Mouse (Mus musculus) lung, postnatal 0 days (tissue): ENCODE data around the gene Pcnx. TPM values are rescaled to one million over a fixed set of nuclear protein-coding genes. Genes with fewer than 3 reads are reported as not detected.

Experiments
- polyA plus RNA-seq: library from polyadenylated mRNA; unstranded; fragments of >200 nt; fragmentation: Nextera tagmentation; extraction: Ambion mirVana; gene quantifications from 2 replicates; pipeline ENCODE4 v1.2.1, GENCODE M21; 2015

The Pcnx gene
- polyA plus RNA-seq, 1 experiment from 2014 or later, result 13.5 TPM

Other genes with a start within 250 kb of the Pcnx start
- gene Ttc9, start 228.8 kb upstream of the Pcnx start, polyA plus RNA-seq, result 13.0 and 17.7 TPM in 2 replicates
- gene Map3k9, start 78.8 kb upstream of the Pcnx start, polyA plus RNA-seq, result 3.3 and 3.6 TPM in 2 replicates